Mouse (Mus musculus): ENCODE measurements around the gene Slc2a6. TPM values are rescaled to one million over a fixed set of nuclear protein-coding genes. Genes with fewer than 3 reads are reported as not detected.

Gene Slc2a6
- polyA plus RNA-seq, 1 experiment from 2014 or later, result 1.5 TPM

- no peak overlapping the region for H3K4me3 ChIP-seq (replicated peaks)
- no peaks in the 10 kb centered on the region for H3K36me3 ChIP-seq
- H3K27ac ChIP-seq, result no peak overlapping the region
- no peak overlapping the region for H3K9ac ChIP-seq (replicated peaks)
- H3K27me3 ChIP-seq, result no peaks in the 10 kb centered on the region
- peaks cover 5% of the 10 kb centered on the region; the same call in 1 of the 2 replicates for H3K4me1 ChIP-seq (replicated peaks)
- no peak for ATAC-seq (ENCODE audit: insufficient number of reproducible peaks, insufficient read depth, low FRiP score, low TSS enrichment, low read depth)
- 64% methylated on average over 3 of the region's 3 CpGs for WGBS
- H3K9me3 ChIP-seq, result no peaks in the 10 kb centered on the region
- H3K4me2 ChIP-seq, result no peak overlapping the region
These were observed 8.2 kb upstream of the Slc2a6 start for GRCm38 (mm10) chr2:27036003-27036402.

- H3K9ac ChIP-seq (replicated peaks), result no peak overlapping the region
- H3K9me3 ChIP-seq, result no peaks in the 10 kb centered on the region
- 0 out of 2 replicates have a peak, but pooled peaks cover 4% of the 10 kb centered on the region for H3K4me1 ChIP-seq (replicated peaks)
- ATAC-seq (ENCODE audit: insufficient number of reproducible peaks, insufficient read depth, low FRiP score, low TSS enrichment, low read depth), result no peak
- no peak overlapping the region for H3K4me3 ChIP-seq (replicated peaks)
- H3K36me3 ChIP-seq, result no peaks in the 10 kb centered on the region
- no peak overlapping the region for H3K4me2 ChIP-seq
- 81% methylated on average over 2 of the region's 2 CpGs for WGBS
- no peak overlapping the region for H3K27ac ChIP-seq
- peaks cover 17% of the 10 kb centered on the region; the same call in 1 of the 2 replicates for H3K27me3 ChIP-seq
These were observed 4.6 kb upstream of the Slc2a6 start for GRCm38 (mm10) chr2:27032361-27032760.

- Histone ChIP-seq H3K27ac (no peak overlapping the region), H3K36me3 (no peaks in the 10 kb centered on the region), H3K4me3 (replicated peaks) (peak overlapping the region; percentile 33), H3K4me1 (replicated peaks) (0 out of 2 replicates have a peak, but pooled peaks cover 4% of the 10 kb centered on the region), H3K9me3 (no peaks in the 10 kb centered on the region), H3K27me3 (peaks cover 21% of the 10 kb centered on the region; the same call in 1 of the 2 replicates), H3K4me2 (peak overlapping the region; percentile 60), H3K9ac (replicated peaks) (no peak overlapping the region)
- no peak for ATAC-seq (ENCODE audit: insufficient number of reproducible peaks, insufficient read depth, low FRiP score, low TSS enrichment, low read depth)
- WGBS, result 69% methylated on average over 4 of the region's 4 CpGs
These were observed 728 bp upstream of the Slc2a6 start for GRCm38 (mm10) chr2:27028437-27029015.

GRCm38 (mm10) chr2:27026857-27027617 lies 761 bp downstream of the Slc2a6 start:
- H3K9me3 ChIP-seq, result no peaks in the 10 kb centered on the region
- H3K36me3 ChIP-seq, result no peaks in the 10 kb centered on the region
- H3K4me2 ChIP-seq, result peak overlapping the region; percentile 60
- peaks cover 21% of the 10 kb centered on the region; the same call in 1 of the 2 replicates for H3K27me3 ChIP-seq
- 75% methylated on average over 10 of the region's 10 CpGs for WGBS
- no peak overlapping the region for H3K4me3 ChIP-seq (replicated peaks)
- no peak for ATAC-seq (ENCODE audit: insufficient number of reproducible peaks, insufficient read depth, low FRiP score, low TSS enrichment, low read depth)
- H3K27ac ChIP-seq, result no peak overlapping the region
- H3K4me1 ChIP-seq (replicated peaks), result 0 out of 2 replicates have a peak, but pooled peaks cover 7% of the 10 kb centered on the region
- H3K9ac ChIP-seq (replicated peaks), result 0 out of 2 replicates have a peak overlapping the region, but pooled peaks have one; percentile 44

GRCm38 (mm10) chr2:27026332-27026731 lies 1.5 kb downstream of the Slc2a6 start:
- H3K4me2 ChIP-seq, result no peak overlapping the region
- 0 out of 2 replicates have a peak, but pooled peaks cover 4% of the 10 kb centered on the region for H3K36me3 ChIP-seq
- no peak overlapping the region for H3K9ac ChIP-seq (replicated peaks)
- peaks cover 21% of the 10 kb centered on the region; the same call in 1 of the 2 replicates for H3K27me3 ChIP-seq
- WGBS, result 96% methylated on average over 3 of the region's 3 CpGs
- ATAC-seq (ENCODE audit: insufficient number of reproducible peaks, insufficient read depth, low FRiP score, low TSS enrichment, low read depth), result no peak
- no peaks in the 10 kb centered on the region for H3K9me3 ChIP-seq
- 0 out of 2 replicates have a peak, but pooled peaks cover 7% of the 10 kb centered on the region for H3K4me1 ChIP-seq (replicated peaks)
- H3K4me3 ChIP-seq (replicated peaks), result no peak overlapping the region
- H3K27ac ChIP-seq, result no peak overlapping the region

GRCm38 (mm10) chr2:27025545-27025944 lies 2.3 kb downstream of the Slc2a6 start:
- 0 out of 2 replicates have a peak, but pooled peaks cover 7% of the 10 kb centered on the region for H3K4me1 ChIP-seq (replicated peaks)
- H3K9me3 ChIP-seq, result no peaks in the 10 kb centered on the region
- H3K9ac ChIP-seq (replicated peaks), result no peak overlapping the region
- peaks cover 11% of the 10 kb centered on the region; the same call in 1 of the 2 replicates for H3K36me3 ChIP-seq
- H3K27ac ChIP-seq, result no peak overlapping the region
- no peak for ATAC-seq (ENCODE audit: insufficient number of reproducible peaks, insufficient read depth, low FRiP score, low TSS enrichment, low read depth)
- H3K4me2 ChIP-seq, result no peak overlapping the region
- no peak overlapping the region for H3K4me3 ChIP-seq (replicated peaks)
- WGBS, result 82% methylated on average over 3 of the region's 3 CpGs
- peaks cover 19% of the 10 kb centered on the region; the same call in 1 of the 2 replicates for H3K27me3 ChIP-seq

- peaks cover 13% of the 10 kb centered on the region; the same call in 1 of the 2 replicates for H3K27me3 ChIP-seq
- H3K27ac ChIP-seq, result no peak overlapping the region
- 89% methylated on average over 14 of the region's 14 CpGs for WGBS
- 0 out of 2 replicates have a peak, but pooled peaks cover 7% of the 10 kb centered on the region for H3K4me1 ChIP-seq (replicated peaks)
- H3K4me3 ChIP-seq (replicated peaks), result no peak overlapping the region
- H3K4me2 ChIP-seq, result no peak overlapping the region
- H3K9ac ChIP-seq (replicated peaks), result no peak overlapping the region
- peaks cover 25% of the 10 kb centered on the region for H3K36me3 ChIP-seq
- no peak for ATAC-seq (ENCODE audit: insufficient number of reproducible peaks, insufficient read depth, low FRiP score, low TSS enrichment, low read depth)
- no peaks in the 10 kb centered on the region for H3K9me3 ChIP-seq
These were observed 3.7 kb downstream of the Slc2a6 start for GRCm38 (mm10) chr2:27024136-27024535.

- Histone ChIP-seq H3K9ac (replicated peaks) (no peak overlapping the region), H3K4me2 (no peak overlapping the region), H3K9me3 (no peaks in the 10 kb centered on the region), H3K27me3 (0 out of 2 replicates have a peak, but pooled peaks cover 4% of the 10 kb centered on the region), H3K4me1 (replicated peaks) (0 out of 2 replicates have a peak, but pooled peaks cover 5% of the 10 kb centered on the region), H3K27ac (no peak overlapping the region), H3K4me3 (replicated peaks) (no peak overlapping the region), H3K36me3 (peaks cover 40% of the 10 kb centered on the region)
- 60% methylated on average over 6 of the region's 6 CpGs for WGBS
- ATAC-seq (ENCODE audit: insufficient number of reproducible peaks, insufficient read depth, low FRiP score, low TSS enrichment, low read depth), result no peak
These were observed 5.2 kb downstream of the Slc2a6 start for GRCm38 (mm10) chr2:27022612-27023011.

GRCm38 (mm10) chr2:27021103-27021502 lies 6.7 kb downstream of the Slc2a6 start:
- no peaks in the 10 kb centered on the region for H3K27me3 ChIP-seq
- ATAC-seq (ENCODE audit: insufficient number of reproducible peaks, insufficient read depth, low FRiP score, low TSS enrichment, low read depth), result no peak
- H3K9me3 ChIP-seq, result no peaks in the 10 kb centered on the region
- H3K4me1 ChIP-seq (replicated peaks), result 0 out of 2 replicates have a peak, but pooled peaks cover 3% of the 10 kb centered on the region
- H3K9ac ChIP-seq (replicated peaks), result no peak overlapping the region
- H3K4me2 ChIP-seq, result no peak overlapping the region
- no peak overlapping the region for H3K4me3 ChIP-seq (replicated peaks)
- 83% methylated on average over 1 of the region's 1 CpGs for WGBS
- peaks cover 55% of the 10 kb centered on the region for H3K36me3 ChIP-seq
- H3K27ac ChIP-seq, result no peak overlapping the region

- no peak overlapping the region for H3K4me3 ChIP-seq (replicated peaks)
- no peaks in the 10 kb centered on the region for H3K9me3 ChIP-seq
- no peak for ATAC-seq (ENCODE audit: insufficient number of reproducible peaks, insufficient read depth, low FRiP score, low TSS enrichment, low read depth)
- no peaks in the 10 kb centered on the region for H3K27me3 ChIP-seq
- no peak overlapping the region for H3K9ac ChIP-seq (replicated peaks)
- 90% methylated on average over 2 of the region's 2 CpGs for WGBS
- no peak overlapping the region for H3K27ac ChIP-seq
- H3K4me1 ChIP-seq (replicated peaks), result 0 out of 2 replicates have a peak, but pooled peaks cover 3% of the 10 kb centered on the region
- no peak overlapping the region for H3K4me2 ChIP-seq
- peaks cover 71% of the 10 kb centered on the region for H3K36me3 ChIP-seq
These were observed 8.3 kb downstream of the Slc2a6 start for GRCm38 (mm10) chr2:27019530-27019929.

- H3K4me2 ChIP-seq, result no peak overlapping the region
- no peak; the same call in 1 of the 2 replicates for ATAC-seq (ENCODE audit: insufficient number of reproducible peaks, insufficient read depth, low FRiP score, low TSS enrichment, low read depth)
- 52% methylated on average over 5 of the region's 5 CpGs for WGBS
- H3K9me3 ChIP-seq, result no peaks in the 10 kb centered on the region
- H3K4me1 ChIP-seq (replicated peaks), result 0 out of 2 replicates have a peak, but pooled peaks cover 3% of the 10 kb centered on the region
- no peak overlapping the region for H3K27ac ChIP-seq
- no peaks in the 10 kb centered on the region for H3K27me3 ChIP-seq
- H3K9ac ChIP-seq (replicated peaks), result no peak overlapping the region
- H3K4me3 ChIP-seq (replicated peaks), result no peak overlapping the region
- H3K36me3 ChIP-seq, result peaks cover 87% of the 10 kb centered on the region
These were observed 10.0 kb downstream of the Slc2a6 start for GRCm38 (mm10) chr2:27017802-27018201.
